Mouse (Mus musculus): ENCODE measurements around the gene Cntrl. TPM values are rescaled to one million over a fixed set of nuclear protein-coding genes. Genes with fewer than 3 reads are reported as not detected.
A peak's percentile ranks its signal among the peaks of the same experiment; 100 is the strongest.

Gene Cntrl
- polyA plus RNA-seq, 1 experiment from 2014 or later: 32.0 TPM

DNA sequence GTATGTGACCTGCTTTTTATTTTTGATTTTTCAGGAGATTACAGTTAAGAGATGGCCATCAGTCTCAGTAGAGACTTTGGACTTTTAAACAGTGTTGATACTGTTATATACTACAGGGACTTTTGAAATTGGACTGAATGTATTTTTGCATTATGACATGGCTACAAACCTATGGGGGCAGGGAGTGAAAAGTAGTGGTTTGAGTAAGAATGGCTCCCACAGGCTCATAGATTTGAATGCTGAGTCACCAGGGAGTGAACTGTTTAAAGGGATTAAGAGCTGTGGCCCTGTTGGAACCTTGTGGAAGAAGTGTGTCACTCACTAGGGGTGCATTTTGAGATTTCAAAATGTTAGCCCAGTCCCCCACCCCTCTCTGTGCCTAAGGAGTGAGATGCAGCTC, 94.4 kb downstream of the Cntrl start:
- no peak overlapping the region for H3K9ac ChIP-seq (replicated peaks)
- H3K4me3 ChIP-seq (replicated peaks): no peak overlapping the region
- no peak overlapping the region for H3K27ac ChIP-seq
- H3K36me3 ChIP-seq: no peaks in the 10 kb centered on the region
- no peak for ATAC-seq (ENCODE audit: insufficient number of reproducible peaks, insufficient read depth, low FRiP score, low TSS enrichment, low read depth)
- H3K4me1 ChIP-seq (replicated peaks): peaks cover 9% of the 10 kb centered on the region
- 0 out of 2 replicates have a peak, but pooled peaks cover 3% of the 10 kb centered on the region for H3K9me3 ChIP-seq
- H3K27me3 ChIP-seq: peaks cover 7% of the 10 kb centered on the region; the same call in 1 of the 2 replicates
- H3K4me2 ChIP-seq: no peak overlapping the region

- no peak overlapping the region for H3K27ac ChIP-seq
- H3K9me3 ChIP-seq: 0 out of 2 replicates have a peak, but pooled peaks cover 3% of the 10 kb centered on the region
- H3K4me3 ChIP-seq (replicated peaks): no peak overlapping the region
- no peak overlapping the region for H3K4me2 ChIP-seq
- no peak for ATAC-seq (ENCODE audit: insufficient number of reproducible peaks, insufficient read depth, low FRiP score, low TSS enrichment, low read depth)
- no peak overlapping the region for H3K9ac ChIP-seq (replicated peaks)
- H3K36me3 ChIP-seq: no peaks in the 10 kb centered on the region
- H3K27me3 ChIP-seq: peaks cover 24% of the 10 kb centered on the region; the same call in 1 of the 2 replicates
- 89% methylated on average over 3 of the region's 3 CpGs for WGBS
- H3K4me1 ChIP-seq (replicated peaks): no peaks in the 10 kb centered on the region
Observed at GRCm38 (mm10) chr2:35206761-35207160, 97.5 kb downstream of the Cntrl start.

- no peak for ATAC-seq (ENCODE audit: insufficient number of reproducible peaks, insufficient read depth, low FRiP score, low TSS enrichment, low read depth)
- no peak overlapping the region for H3K27ac ChIP-seq
Observed at GRCm38 (mm10) chr2:35208054-35208453, 98.8 kb downstream of the Cntrl start.

GRCm38 (mm10) chr2:35208931-35209665, 99.8 kb downstream of the Cntrl start:
- H3K27ac ChIP-seq: no peak overlapping the region
- WGBS: 70% methylated on average over 8 of the region's 8 CpGs
- 0 out of 2 replicates have a peak, but pooled peaks cover 3% of the 10 kb centered on the region for H3K9me3 ChIP-seq
- no peak for ATAC-seq (ENCODE audit: insufficient number of reproducible peaks, insufficient read depth, low FRiP score, low TSS enrichment, low read depth)
- peaks cover 41% of the 10 kb centered on the region for H3K27me3 ChIP-seq
- no peaks in the 10 kb centered on the region for H3K4me1 ChIP-seq (replicated peaks)
- no peak overlapping the region for H3K4me3 ChIP-seq (replicated peaks)
- H3K4me2 ChIP-seq: no peak overlapping the region
- no peaks in the 10 kb centered on the region for H3K36me3 ChIP-seq
- no peak overlapping the region for H3K9ac ChIP-seq (replicated peaks)

More at GRCm38 (mm10) chr2:35208054-35208453, 98.8 kb downstream of the Cntrl start:
- Histone ChIP-seq H3K36me3 (no peaks in the 10 kb centered on the region), H3K27me3 (peaks cover 30% of the 10 kb centered on the region), H3K9me3 (0 out of 2 replicates have a peak, but pooled peaks cover 3% of the 10 kb centered on the region), H3K4me3 (replicated peaks) (no peak overlapping the region), H3K4me1 (replicated peaks) (no peaks in the 10 kb centered on the region), H3K4me2 (no peak overlapping the region), H3K9ac (replicated peaks) (no peak overlapping the region)
- 83% methylated on average over 3 of the region's 3 CpGs for WGBS

DNA sequence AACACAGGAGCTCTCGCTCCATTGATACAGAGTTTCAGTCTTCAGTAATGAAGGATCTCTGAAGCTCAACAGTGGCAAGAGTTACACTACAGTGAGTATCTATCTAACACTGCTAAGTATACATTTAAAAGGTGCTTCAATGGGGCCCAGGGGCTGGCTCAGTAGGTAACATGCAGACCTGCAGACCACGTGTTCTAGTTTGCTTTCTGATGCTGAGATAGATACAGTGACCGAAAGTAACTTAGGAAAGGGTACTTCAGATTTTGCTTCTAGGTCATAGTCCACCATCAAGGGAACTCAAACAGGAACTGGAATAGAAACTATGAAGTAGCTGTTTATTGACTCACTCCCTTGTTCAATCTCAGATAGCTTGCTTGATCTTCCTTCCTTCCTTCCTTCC, 102.4 kb downstream of the Cntrl start:
- no peak for ATAC-seq (ENCODE audit: insufficient number of reproducible peaks, insufficient read depth, low FRiP score, low TSS enrichment, low read depth)
- Histone ChIP-seq H3K4me1 (replicated peaks) (0 out of 2 replicates have a peak, but pooled peaks cover 6% of the 10 kb centered on the region), H3K36me3 (no peaks in the 10 kb centered on the region), H3K27me3 (peaks cover 44% of the 10 kb centered on the region), H3K9me3 (0 out of 2 replicates have a peak, but pooled peaks cover 3% of the 10 kb centered on the region), H3K4me3 (replicated peaks) (no peak overlapping the region), H3K4me2 (no peak overlapping the region), H3K9ac (replicated peaks) (no peak overlapping the region), H3K27ac (no peak overlapping the region)
- whole genome bisulfite sequencing: 85% methylated on average over 3 of the region's 3 CpGs

DNA sequence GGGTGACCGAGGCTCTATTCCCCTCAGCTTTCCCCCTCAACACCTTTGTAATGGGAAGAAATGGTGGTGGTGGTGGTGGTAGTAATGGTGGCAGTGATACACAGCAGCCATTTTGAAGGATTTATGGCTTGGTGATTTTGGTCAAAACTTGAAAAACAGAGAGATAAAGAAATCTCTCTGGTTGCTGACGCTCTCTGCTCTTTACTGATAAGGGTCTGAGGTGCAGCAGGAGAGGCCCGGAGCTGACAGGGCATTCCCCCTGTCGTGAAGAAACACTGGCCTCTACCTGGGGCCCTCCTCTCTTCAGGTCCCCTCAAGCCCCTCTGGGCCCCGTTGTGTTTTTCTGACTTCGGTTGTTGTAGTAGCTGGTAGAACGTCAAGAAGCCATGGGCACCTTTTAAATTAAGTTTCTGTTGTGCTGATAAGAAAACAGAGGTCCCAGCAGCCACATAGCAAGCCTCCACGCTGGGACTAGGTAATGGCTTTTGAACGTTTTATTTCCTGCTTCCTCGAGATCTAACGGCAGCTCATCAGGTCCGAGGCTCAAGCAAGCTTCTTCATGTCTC, 104.1 kb downstream of the Cntrl start:
- H3K27me3 ChIP-seq: peaks cover 51% of the 10 kb centered on the region
- H3K4me2 ChIP-seq: no peak overlapping the region
- H3K4me3 ChIP-seq (replicated peaks): no peak overlapping the region
- no peak overlapping the region for H3K9ac ChIP-seq (replicated peaks)
- no peak for ATAC-seq (ENCODE audit: insufficient number of reproducible peaks, insufficient read depth, low FRiP score, low TSS enrichment, low read depth)
- H3K4me1 ChIP-seq (replicated peaks): 0 out of 2 replicates have a peak, but pooled peaks cover 8% of the 10 kb centered on the region
- no peaks in the 10 kb centered on the region for H3K9me3 ChIP-seq
- H3K36me3 ChIP-seq: no peaks in the 10 kb centered on the region
- WGBS: 76% methylated on average over 12 of the region's 12 CpGs
- no peak overlapping the region for H3K27ac ChIP-seq

- H3K4me3 ChIP-seq (replicated peaks): no peak overlapping the region
- H3K27me3 ChIP-seq: peaks cover 63% of the 10 kb centered on the region
- 7% methylated on average over 12 of the region's 12 CpGs for WGBS
- H3K4me2 ChIP-seq: peak overlapping the region; percentile 10; the same call in 1 of the 2 replicates
- no peaks in the 10 kb centered on the region for H3K36me3 ChIP-seq
- ATAC-seq (ENCODE audit: insufficient number of reproducible peaks, insufficient read depth, low FRiP score, low TSS enrichment, low read depth): no peak; the same call in 1 of the 2 replicates
- no peaks in the 10 kb centered on the region for H3K9me3 ChIP-seq
- no peak overlapping the region for H3K27ac ChIP-seq
- H3K9ac ChIP-seq (replicated peaks): no peak overlapping the region
- H3K4me1 ChIP-seq (replicated peaks): 0 out of 2 replicates have a peak, but pooled peaks cover 8% of the 10 kb centered on the region
Observed at GRCm38 (mm10) chr2:35214881-35215358, 105.6 kb downstream of the Cntrl start.

DNA sequence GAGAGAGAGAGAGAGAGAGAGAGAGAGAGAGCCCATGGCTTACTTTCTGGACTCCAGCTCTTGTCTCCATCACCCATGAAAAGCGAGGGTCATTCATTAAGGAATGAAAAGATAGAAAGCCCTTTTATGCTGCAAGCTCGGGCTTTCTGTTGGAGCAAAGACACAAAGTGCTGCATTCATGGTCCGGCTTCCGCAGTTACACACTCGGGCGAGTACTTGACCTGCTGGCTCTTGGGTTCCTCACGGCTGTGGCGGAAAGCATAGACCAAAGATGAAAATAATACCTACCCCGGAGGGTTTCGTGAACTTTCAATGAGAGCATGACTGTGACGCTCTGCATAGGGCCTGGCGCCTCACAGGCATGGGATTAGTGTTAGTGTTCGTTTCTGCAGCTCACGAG, 106.1 kb downstream of the Cntrl start:
- Histone ChIP-seq H3K4me3 (replicated peaks) (no peak overlapping the region), H3K27ac (no peak overlapping the region), H3K9ac (replicated peaks) (no peak overlapping the region), H3K27me3 (peaks cover 63% of the 10 kb centered on the region), H3K9me3 (no peaks in the 10 kb centered on the region), H3K4me1 (replicated peaks) (0 out of 2 replicates have a peak, but pooled peaks cover 8% of the 10 kb centered on the region), H3K36me3 (no peaks in the 10 kb centered on the region), H3K4me2 (no peak overlapping the region)
- ATAC-seq (ENCODE audit: insufficient number of reproducible peaks, insufficient read depth, low FRiP score, low TSS enrichment, low read depth): no peak
- 83% methylated on average over 14 of the region's 14 CpGs for WGBS

- Histone ChIP-seq H3K4me2 (no peak overlapping the region), H3K4me3 (replicated peaks) (no peak overlapping the region), H3K27me3 (peaks cover 64% of the 10 kb centered on the region), H3K27ac (no peak overlapping the region), H3K9me3 (no peaks in the 10 kb centered on the region), H3K9ac (replicated peaks) (no peak overlapping the region), H3K4me1 (replicated peaks) (0 out of 2 replicates have a peak, but pooled peaks cover 8% of the 10 kb centered on the region), H3K36me3 (no peaks in the 10 kb centered on the region)
- ATAC-seq (ENCODE audit: insufficient number of reproducible peaks, insufficient read depth, low FRiP score, low TSS enrichment, low read depth): no peak
- WGBS: 73% methylated on average over 2 of the region's 2 CpGs
Observed at GRCm38 (mm10) chr2:35216701-35217100, 107.4 kb downstream of the Cntrl start.

DNA sequence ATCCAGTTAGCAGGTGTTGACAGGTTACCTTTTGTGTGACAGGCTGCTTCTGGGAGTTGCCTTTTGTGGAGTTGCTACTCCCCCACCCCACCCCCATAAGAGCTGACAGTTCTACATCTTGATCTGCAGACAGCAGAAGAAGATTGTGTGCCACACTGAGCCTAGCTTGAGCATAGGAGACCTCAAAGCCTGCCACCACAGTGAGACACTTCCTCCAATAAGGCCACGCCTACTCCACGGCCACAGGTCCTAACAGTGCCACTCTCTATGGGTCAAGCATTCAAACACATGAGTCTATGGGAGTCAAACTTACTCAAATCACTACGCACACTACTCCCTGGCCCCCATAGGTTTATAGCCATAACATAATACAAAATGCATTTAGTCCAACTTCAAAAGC, 109.4 kb downstream of the Cntrl start:
- H3K4me1 ChIP-seq (replicated peaks): peaks cover 13% of the 10 kb centered on the region
- H3K36me3 ChIP-seq: no peaks in the 10 kb centered on the region
- WGBS: 91% methylated on average over 3 of the region's 3 CpGs
- no peak overlapping the region for H3K4me2 ChIP-seq
- H3K4me3 ChIP-seq (replicated peaks): no peak overlapping the region
- H3K27me3 ChIP-seq: peaks cover 57% of the 10 kb centered on the region
- ATAC-seq (ENCODE audit: insufficient number of reproducible peaks, insufficient read depth, low FRiP score, low TSS enrichment, low read depth): no peak
- H3K9ac ChIP-seq (replicated peaks): no peak overlapping the region
- no peaks in the 10 kb centered on the region for H3K9me3 ChIP-seq
- H3K27ac ChIP-seq: no peak overlapping the region

GRCm38 (mm10) chr2:35222822-35223391, 113.6 kb downstream of the Cntrl start:
- Histone ChIP-seq H3K36me3 (no peaks in the 10 kb centered on the region), H3K9me3 (no peaks in the 10 kb centered on the region), H3K4me3 (replicated peaks) (no peak overlapping the region), H3K9ac (replicated peaks) (no peak overlapping the region), H3K27me3 (peaks cover 65% of the 10 kb centered on the region), H3K4me1 (replicated peaks) (peaks cover 8% of the 10 kb centered on the region), H3K4me2 (no peak overlapping the region), H3K27ac (no peak overlapping the region)
- WGBS: 21% methylated on average over 6 of the region's 6 CpGs
- ATAC-seq (ENCODE audit: insufficient number of reproducible peaks, insufficient read depth, low FRiP score, low TSS enrichment, low read depth): no peak

Measured in limb, embryonic 12.5 days (tissue).